Mouse (Mus musculus): Measurements from ENCODE around the gene Caln1. TPM values are rescaled to one million over a fixed set of nuclear protein-coding genes. Genes with fewer than 3 reads are reported as not detected.

Gene Caln1
- 35.8 and 65.7 TPM in 2 replicates for polyA plus RNA-seq (2015; fragmentation: Nextera tagmentation; extraction: Ambion mirVana)

DNA sequence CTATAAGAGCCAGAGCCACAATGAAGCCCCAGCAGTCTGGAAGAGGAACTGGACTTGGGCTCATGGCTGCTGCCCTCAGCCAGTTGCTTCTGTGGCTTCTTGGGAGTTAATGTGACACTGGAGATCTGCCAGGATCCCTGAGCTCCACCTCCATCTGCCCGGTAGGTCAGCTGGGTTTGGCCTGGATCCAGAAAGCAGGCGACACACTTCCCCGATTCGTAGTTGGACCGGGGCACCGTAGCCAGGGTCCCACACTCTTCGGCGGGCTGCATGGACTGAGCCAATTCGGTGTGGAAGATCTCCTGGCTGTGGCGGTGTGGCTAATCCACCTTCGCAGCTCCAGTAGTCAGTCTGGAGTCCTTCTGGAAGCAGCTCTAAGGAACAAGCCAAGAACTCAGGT lies at the start of gene Caln1:
Gene Caln1 (plus strand): TSS at position 219 of the 400 bp plus-strand sequence.

DNA sequence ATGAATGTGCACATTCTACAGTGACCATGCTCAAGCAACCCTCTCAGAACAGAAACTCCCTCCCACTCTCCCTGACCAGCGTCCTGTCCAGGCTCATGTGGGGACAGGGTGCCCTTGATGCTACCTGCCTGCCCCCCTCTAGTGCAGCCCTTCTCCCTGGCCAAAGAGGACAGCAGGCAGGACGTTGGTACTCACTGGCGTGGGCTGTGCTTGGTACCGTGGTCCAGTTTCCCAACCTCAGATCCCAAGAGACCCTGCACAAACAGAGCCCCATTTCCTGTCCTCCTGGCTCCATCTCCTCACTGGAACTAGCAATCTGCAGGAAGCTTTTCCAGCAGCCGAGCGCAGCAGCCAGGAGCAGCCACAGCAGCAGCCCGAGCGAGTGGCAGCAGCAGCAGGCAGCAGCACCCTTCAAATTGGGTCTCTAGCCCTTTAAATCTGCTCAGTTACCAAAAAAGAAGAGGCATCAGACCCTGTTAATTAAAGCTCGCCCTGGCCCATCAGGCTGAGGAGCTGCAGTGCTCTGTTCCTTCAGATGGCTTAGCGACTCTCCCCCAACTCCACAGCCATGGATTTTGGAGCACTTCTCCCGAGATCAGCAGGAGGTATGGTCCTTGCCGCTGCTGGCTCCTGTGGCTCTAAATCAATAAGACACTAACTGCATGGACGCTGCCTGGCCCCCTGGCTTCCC lies 15.1 kb downstream of the Caln1 start, which contains the start of gene A330070K13Rik:
Gene A330070K13Rik (minus strand): TSS at position 410 of the 691 bp plus-strand sequence.

Other genes with a start within 250 kb of the Caln1 start
- gene Kctd7, start 224.6 kb upstream of the Caln1 start, polyA plus RNA-seq (2015; fragmentation: Nextera tagmentation; extraction: Ambion mirVana) = 4.8 and 5.1 TPM in 2 replicates
- 15.2 and 30.8 TPM in 2 replicates for gene Rabgef1, start 197.7 kb upstream of the Caln1 start, polyA plus RNA-seq (2015; fragmentation: Nextera tagmentation; extraction: Ambion mirVana)
- 35.6 and 41.4 TPM in 2 replicates for gene Tmem248, start 152.4 kb upstream of the Caln1 start, polyA plus RNA-seq (2015; fragmentation: Nextera tagmentation; extraction: Ambion mirVana)
- gene Sbds, start 113.9 kb upstream of the Caln1 start, polyA plus RNA-seq (2015; fragmentation: Nextera tagmentation; extraction: Ambion mirVana) = 76.2 and 103 TPM in 2 replicates
- gene Tyw1, start 113.8 kb upstream of the Caln1 start, polyA plus RNA-seq (2015; fragmentation: Nextera tagmentation; extraction: Ambion mirVana) = 17.2 and 28.8 TPM in 2 replicates
- not detected in 2 replicates for gene A330070K13Rik, start 15.2 kb downstream of the Caln1 start, polyA plus RNA-seq (2015; fragmentation: Nextera tagmentation; extraction: Ambion mirVana)